Mouse (Mus musculus): ENCODE data around the gene Pla2g10. TPM values are rescaled to one million over a fixed set of nuclear protein-coding genes. Genes with fewer than 3 reads are reported as not detected.

The Pla2g10 gene
- polyA plus RNA-seq, 2 experiments = 0.19 TPM; not detected in 1

- Histone ChIP-seq H3K4me1 (ENCODE audit: control insufficient read depth, insufficient read depth, low read length) (peaks cover 15% of the 10 kb centered on the region), H3K27ac (replicated peaks; ENCODE audit: low read depth, low read length) (0 out of 2 replicates have a peak overlapping the region, but pooled peaks have one; percentile 78), H3K9ac (ENCODE audit: low read depth, low read length, severe bottlenecking) (0 out of 2 replicates have a peak overlapping the region, but pooled peaks have one; percentile 81)
Observed at GRCm38 (mm10) chr16:13668402-13669108, 62.2 kb downstream of the Pla2g10 start.

DNA sequence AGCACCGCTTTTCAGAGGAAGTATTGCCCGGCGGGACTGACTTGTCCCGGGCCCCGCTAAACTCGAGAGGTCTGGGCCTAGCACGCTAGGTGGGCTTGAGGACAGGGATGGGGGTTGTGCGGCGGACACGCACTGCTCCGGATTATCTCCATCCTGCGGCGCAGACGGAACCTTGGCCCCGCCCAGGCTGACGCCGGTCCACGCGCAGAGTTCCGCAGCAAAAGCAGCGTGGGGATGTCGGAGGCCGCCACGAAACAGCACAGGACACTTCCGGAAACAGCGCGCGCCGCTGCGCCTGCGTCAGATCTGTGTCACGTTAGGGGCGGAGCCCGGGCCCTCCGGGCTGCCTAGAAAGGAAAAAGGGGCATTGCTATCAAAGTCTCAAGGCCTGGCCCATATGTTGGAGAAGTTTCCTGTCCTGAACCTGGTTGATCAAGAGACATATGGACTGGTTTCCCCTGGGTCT, 62.9 kb downstream of the Pla2g10 start, which contains the start of gene Parn:
Parn (minus strand) TSS at position 293 of the 466 bp plus-strand sequence.
- 0% methylated on average over 35 of the region's 35 CpGs for WGBS
- H3K4me3 ChIP-seq (replicated peaks; ENCODE audit: low read length) = peak within 1 kb of the TSS; percentile 69
- TF ChIP-seq POLR2A (IDR thresholded peaks at IDR 0.05; ENCODE audit: borderline replicate concordance, extremely low read depth, insufficient read depth, insufficient read length) = peak; percentile 64; the same call in 1 of the 2 replicates
- no peaks in the 10 kb centered on the region for H3K27me3 ChIP-seq (ENCODE audit: control insufficient read depth, insufficient read depth, low read length)
- H3K9ac ChIP-seq (ENCODE audit: low read depth, low read length, severe bottlenecking) = peak within 1 kb of the TSS; percentile 81
- peaks cover 11% of the 10 kb centered on the region for H3K4me1 ChIP-seq (ENCODE audit: control insufficient read depth, insufficient read depth, low read length)
- no peaks in the 10 kb centered on the region for H3K9me3 ChIP-seq (ENCODE audit: control insufficient read depth, low read length)
- DNase-seq (ENCODE audit: low spot score) (peak; percentile 92), ATAC-seq (ENCODE audit: low FRiP score, low read depth) (peak; percentile 87)
- peak within 1 kb of the TSS; percentile 78 for H3K27ac ChIP-seq (replicated peaks; ENCODE audit: low read depth, low read length)
- peaks cover 23% of the 10 kb centered on the region for H3K36me3 ChIP-seq (ENCODE audit: control insufficient read depth, insufficient read depth, low read length)
- H3K4me2 ChIP-seq (replicated peaks; ENCODE audit: low read depth, low read length, severe bottlenecking) = peak within 1 kb of the TSS; percentile 79

More at GRCm38 (mm10) chr16:13668402-13669108, 62.2 kb downstream of the Pla2g10 start:
- 84% methylated on average over 10 of the region's 10 CpGs for WGBS
- Histone ChIP-seq H3K27me3 (ENCODE audit: control insufficient read depth, insufficient read depth, low read length) (no peaks in the 10 kb centered on the region), H3K4me2 (replicated peaks; ENCODE audit: low read depth, low read length, severe bottlenecking) (peak overlapping the region; percentile 79; the same call in 1 of the 2 replicates), H3K9me3 (ENCODE audit: control insufficient read depth, low read length) (no peaks in the 10 kb centered on the region), H3K36me3 (ENCODE audit: control insufficient read depth, insufficient read depth, low read length) (peaks cover 18% of the 10 kb centered on the region), H3K4me3 (replicated peaks; ENCODE audit: low read length) (peak overlapping the region; percentile 69)
- ATAC-seq (ENCODE audit: low FRiP score, low read depth) (no peak), DNase-seq (ENCODE audit: low spot score) (no peak)
- TF ChIP-seq POLR2A (IDR thresholded peaks at IDR 0.05; ENCODE audit: borderline replicate concordance, extremely low read depth, insufficient read depth, insufficient read length) = no peak

Other genes with a start within 250 kb of the Pla2g10 start
- gene Parn, start 62.8 kb downstream of the Pla2g10 start, polyA plus RNA-seq (2012; rRNA removed) = 23.2 and 23.5 TPM in 2 replicates
- gene Parn, start 62.8 kb downstream of the Pla2g10 start, polyA plus RNA-seq (2014; fragmentation: Nextera tagmentation; extraction: Ambion mirVana) = 39.7 and 41.1 TPM in 2 replicates
- gene Bfar, start 59.1 kb downstream of the Pla2g10 start, polyA plus RNA-seq (2012; rRNA removed) = 45.8 and 52.0 TPM in 2 replicates
- 49.8 and 55.7 TPM in 2 replicates for gene Bfar, start 59.1 kb downstream of the Pla2g10 start, polyA plus RNA-seq (2014; fragmentation: Nextera tagmentation; extraction: Ambion mirVana)
- gene 3110001I22Rik, start 59.1 kb downstream of the Pla2g10 start, polyA plus RNA-seq (2012; rRNA removed) = 2.8 and 4.3 TPM in 2 replicates
- gene 3110001I22Rik, start 59.1 kb downstream of the Pla2g10 start, polyA plus RNA-seq (2014; fragmentation: Nextera tagmentation; extraction: Ambion mirVana) = 5.2 and 5.9 TPM in 2 replicates
- gene Rrn3, start 49.7 kb upstream of the Pla2g10 start, polyA plus RNA-seq (2012; rRNA removed) = 23.5 and 24.2 TPM in 2 replicates
- 43.1 and 43.8 TPM in 2 replicates for gene Rrn3, start 49.7 kb upstream of the Pla2g10 start, polyA plus RNA-seq (2014; fragmentation: Nextera tagmentation; extraction: Ambion mirVana)
- gene Ntan1, start 87.9 kb upstream of the Pla2g10 start, polyA plus RNA-seq (2012; rRNA removed) = 100 and 115 TPM in 2 replicates
- gene Ntan1, start 87.9 kb upstream of the Pla2g10 start, polyA plus RNA-seq (2014; fragmentation: Nextera tagmentation; extraction: Ambion mirVana) = 199 and 214 TPM in 2 replicates
- gene Pdxdc1, start 172.1 kb upstream of the Pla2g10 start, polyA plus RNA-seq (2012; rRNA removed) = 106 and 109 TPM in 2 replicates
- gene Pdxdc1, start 172.1 kb upstream of the Pla2g10 start, polyA plus RNA-seq (2014; fragmentation: Nextera tagmentation; extraction: Ambion mirVana) = 105 and 106 TPM in 2 replicates
- 3.4 and 5.1 TPM in 2 replicates for gene Mpv17l, start 172.2 kb upstream of the Pla2g10 start, polyA plus RNA-seq (2012; rRNA removed)
- gene Mpv17l, start 172.2 kb upstream of the Pla2g10 start, polyA plus RNA-seq (2014; fragmentation: Nextera tagmentation; extraction: Ambion mirVana) = 4.0 and 4.3 TPM in 2 replicates

Data from limb, embryonic 14.5 days (tissue).